Mouse (Mus musculus) olfactory bulb, adult 2 months (tissue): ENCODE data around the gene Mast4. TPM values are rescaled to one million over a fixed set of nuclear protein-coding genes. Genes with fewer than 3 reads are reported as not detected.
"Not testable (repeated sequence)": the region's sequence is repeated elsewhere in the genome, so short reads cannot be mapped to it uniquely, and the experiment has no call there.

Source experiments
- H3K27ac ChIP-seq: fragments of 200-500 bp; 2 replicates; pipeline ENCODE4 v1.5.1; 2012; ENCODE audit warnings: low read depth, low read length; ENCODE audit not compliant: insufficient read depth
- H3K4me1 ChIP-seq: fragments of 200-500 bp; 2 replicates; pipeline ENCODE4 v1.6.1; 2012; ENCODE audit warnings: low read length; ENCODE audit not compliant: control insufficient read depth, insufficient read depth
- H3K4me3 ChIP-seq: fragments of 200-500 bp; 2 replicates; pipeline ENCODE4 v1.5.1; 2012; ENCODE audit warnings: mild to moderate bottlenecking, low read depth, low read length, moderate library complexity; ENCODE audit not compliant: insufficient read depth
- CTCF ChIP-seq: fragments of 200-500 bp; IDR thresholded peaks from 2 replicates; pipeline ENCODE4 v1.5.1; 2012; ENCODE audit warnings: low read depth, mild to moderate bottlenecking, low read length, moderate library complexity; ENCODE audit not compliant: insufficient read depth
- POLR2A ChIP-seq: fragments of 200-500 bp; IDR thresholded peaks from 2 replicates; pipeline ENCODE4 v1.6.1; 2012; ENCODE audit warnings: mild to moderate bottlenecking, low read depth, low read length, moderate library complexity; ENCODE audit not compliant: insufficient read depth
- WGBS: fragments of 180-500 bp; shearing (Covaris S2); methylation state at CpG from one replicate; pipeline ENCODE4 v1.1.7; 2018; 5-methylcytosine and 5-hydroxymethylcytosine counted together
- polyA plus RNA-seq: library from polyadenylated mRNA; stranded (reverse); fragments of >200 nt; gene quantifications from 2 replicates; pipeline ENCODE4 v1.2.4, GENCODE M21; 2012; ENCODE audit warnings: low replicate concordance; ENCODE audit not compliant: missing spikeins, insufficient read depth, insufficient read length

The Mast4 gene
- polyA plus RNA-seq, 1 experiment, result not detected

DNA sequence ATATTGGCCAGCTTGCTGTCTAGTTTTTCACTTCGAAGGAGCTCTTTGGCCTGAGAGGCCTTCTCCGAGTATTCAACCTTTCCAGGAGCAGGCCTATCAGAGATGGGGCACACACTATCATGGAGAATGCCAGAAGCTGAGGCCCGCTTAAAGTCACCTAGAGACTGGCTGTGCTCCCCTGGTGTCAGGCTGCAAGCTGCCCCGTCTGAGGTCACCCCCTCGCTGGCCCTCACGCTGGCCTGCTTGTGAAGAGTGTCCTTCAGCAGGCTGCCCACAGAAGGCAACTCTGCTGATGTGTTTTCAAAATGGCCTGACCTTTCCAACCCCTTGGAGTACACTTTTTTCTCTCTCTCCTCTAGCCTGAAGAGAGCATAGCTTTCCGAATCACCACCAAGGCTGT, 596.5 kb downstream of the Mast4 start:
- Histone ChIP-seq H3K4me1 (no peaks in the 10 kb centered on the region), H3K27ac (no peak overlapping the region), H3K4me3 (no peak overlapping the region)
- 97% methylated on average over 7 of the region's 7 CpGs for WGBS
- TF ChIP-seq CTCF (no peak), POLR2A (no peak)

DNA sequence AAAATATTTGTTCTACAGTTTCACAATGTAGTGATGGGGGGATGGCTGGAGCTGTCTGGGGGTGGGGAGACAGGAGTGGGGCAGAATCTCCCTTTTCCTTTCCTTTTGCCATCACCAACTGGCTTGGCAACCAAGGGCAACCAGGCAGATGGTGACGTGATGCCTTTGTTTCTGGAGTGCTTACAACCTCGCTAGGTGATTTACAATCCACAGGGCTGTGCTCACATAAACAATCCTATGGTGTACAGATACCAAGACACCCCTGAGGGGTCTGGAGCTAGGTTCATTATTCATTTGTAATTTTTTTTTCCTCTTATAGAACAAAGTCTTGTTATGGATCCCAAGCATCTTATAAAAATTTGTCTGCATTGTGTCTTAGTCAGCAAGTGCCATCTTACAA, 601.2 kb downstream of the Mast4 start:
- no peak overlapping the region for H3K4me3 ChIP-seq
- 89% methylated on average over 2 of the region's 2 CpGs for WGBS
- H3K27ac ChIP-seq, result no peak overlapping the region
- no peaks in the 10 kb centered on the region for H3K4me1 ChIP-seq
- no peak for TF ChIP-seq CTCF
- TF ChIP-seq POLR2A, result no peak

DNA sequence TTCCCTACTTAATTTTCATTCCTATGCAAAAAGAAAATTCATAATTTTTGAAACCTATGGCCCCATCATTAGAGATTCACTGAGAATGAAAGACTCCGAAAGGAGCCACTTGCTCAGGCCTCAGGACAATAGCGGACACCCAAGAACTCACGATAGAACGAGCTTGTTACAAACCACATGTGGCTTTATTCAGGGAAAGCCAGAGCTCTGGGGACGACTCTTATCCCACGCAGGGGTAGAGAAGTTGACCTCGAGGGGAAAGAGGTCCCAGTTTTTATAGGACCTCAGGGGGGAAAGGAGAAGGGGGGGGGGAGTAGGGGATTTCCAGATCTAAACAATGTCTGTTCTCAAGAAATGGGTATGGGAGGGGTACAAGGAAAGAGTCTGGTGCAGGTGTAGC, 605.3 kb downstream of the Mast4 start:
- H3K4me1 ChIP-seq, H3K4me3 ChIP-seq, H3K27ac ChIP-seq: not testable (repeated sequence)
- WGBS, result 68% methylated on average over 7 of the region's 7 CpGs

DNA sequence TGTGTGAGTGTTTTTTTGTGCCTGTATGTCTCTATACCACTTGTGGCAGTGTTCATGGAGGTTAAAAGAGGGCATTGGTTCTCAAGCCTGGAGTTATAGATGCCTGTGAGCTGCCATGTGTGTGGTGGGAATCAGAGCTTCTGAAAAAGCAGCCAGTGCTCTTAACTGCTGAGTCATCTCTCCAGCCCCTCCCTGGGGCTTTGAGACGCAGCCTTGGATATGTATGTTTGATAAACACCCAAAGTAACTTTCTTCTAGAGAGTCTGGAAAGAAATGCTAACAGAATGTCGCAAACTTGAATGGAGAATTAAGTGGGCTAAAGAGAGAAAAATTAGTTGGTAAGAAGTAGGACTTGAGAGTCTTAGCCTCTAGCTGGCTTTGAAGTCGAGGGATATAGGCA, 606.3 kb downstream of the Mast4 start:
- whole genome bisulfite sequencing, result 71% methylated on average over 3 of the region's 3 CpGs
- H3K4me3 ChIP-seq, result no peak overlapping the region
- no peak overlapping the region for H3K27ac ChIP-seq
- no peaks in the 10 kb centered on the region for H3K4me1 ChIP-seq
- TF ChIP-seq CTCF, result no peak
- no peak for TF ChIP-seq POLR2A

DNA sequence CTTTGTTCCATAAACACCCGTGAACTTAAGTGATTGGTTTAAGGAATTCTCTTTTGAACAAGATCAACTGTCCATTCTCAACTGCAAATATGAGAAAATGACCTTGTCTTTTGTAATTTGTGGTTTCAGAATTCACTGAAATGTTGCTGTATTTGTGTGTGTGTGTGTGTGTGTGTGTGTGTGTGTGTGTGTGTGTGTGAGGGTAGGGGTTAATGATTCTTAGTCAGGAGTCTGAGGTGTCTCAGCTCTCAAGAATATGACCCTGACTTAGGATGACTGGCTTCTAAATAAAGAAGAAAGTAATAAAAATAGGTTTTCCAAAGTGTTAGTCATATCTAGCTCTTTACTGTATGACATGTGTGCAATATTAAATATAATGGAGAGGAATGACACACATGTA, 607.4 kb downstream of the Mast4 start:
- 74% methylated on average over 1 of the region's 1 CpGs for WGBS
- Histone ChIP-seq H3K27ac (no peak overlapping the region), H3K4me1 (no peaks in the 10 kb centered on the region), H3K4me3 (no peak overlapping the region)
- no peak for TF ChIP-seq POLR2A

DNA sequence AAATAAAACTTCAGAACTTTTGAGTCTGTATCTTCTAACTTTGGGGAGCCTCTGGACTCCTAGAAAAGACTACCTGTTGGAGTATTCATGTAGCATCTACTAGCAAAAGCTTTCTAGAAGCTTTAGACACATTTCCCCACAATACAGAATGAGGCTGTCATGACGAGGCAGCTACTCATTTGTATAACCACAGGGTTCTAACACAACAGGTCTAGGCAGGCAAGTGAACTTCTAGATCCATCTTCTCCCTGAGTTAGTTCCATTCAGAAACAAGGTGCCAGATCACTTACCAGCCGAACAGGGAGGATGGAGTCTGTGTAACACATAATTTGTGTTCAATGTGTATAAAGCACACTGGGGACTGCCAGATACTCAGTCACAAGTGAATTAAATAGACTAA, 608.4 kb downstream of the Mast4 start:
- WGBS, result 74% methylated on average over 2 of the region's 2 CpGs
- no peak for TF ChIP-seq CTCF
- no peak for TF ChIP-seq POLR2A
- Histone ChIP-seq H3K27ac (no peak overlapping the region), H3K4me3 (no peak overlapping the region), H3K4me1 (no peaks in the 10 kb centered on the region)

GRCm38 (mm10) chr13:102725416-102725815, 608.9 kb downstream of the Mast4 start:
- no peak overlapping the region for H3K4me3 ChIP-seq
- H3K4me1 ChIP-seq, result no peaks in the 10 kb centered on the region
- TF ChIP-seq POLR2A, result no peak
- no peak for TF ChIP-seq CTCF
- no peak overlapping the region for H3K27ac ChIP-seq

DNA sequence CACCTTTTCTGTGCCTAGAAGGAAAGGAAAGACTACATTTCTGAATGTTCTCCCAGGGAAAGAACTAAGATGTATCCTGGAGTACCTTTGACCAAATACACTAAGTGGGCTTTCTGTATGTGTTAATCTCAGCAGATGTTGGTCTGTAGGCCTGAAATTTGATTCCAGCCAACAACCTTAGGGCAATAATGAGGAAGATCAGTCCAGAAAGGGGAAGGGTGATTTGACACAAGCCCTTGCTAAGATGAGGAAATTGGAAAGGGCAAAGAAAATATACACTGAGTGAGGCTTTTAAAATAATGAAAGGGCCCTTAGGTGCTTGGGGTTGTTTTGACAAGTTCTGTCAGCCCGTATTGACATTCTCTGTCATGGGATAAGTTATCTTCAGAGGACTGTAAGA, 617.3 kb downstream of the Mast4 start:
- Histone ChIP-seq H3K4me1 (no peaks in the 10 kb centered on the region), H3K27ac (no peak overlapping the region), H3K4me3 (no peak overlapping the region)
- no peak for TF ChIP-seq POLR2A
- no peak for TF ChIP-seq CTCF
- WGBS, result 90% methylated on average over 1 of the region's 1 CpGs

- Histone ChIP-seq H3K4me3 (no peak overlapping the region), H3K27ac (no peak overlapping the region), H3K4me1 (peaks cover 9% of the 10 kb centered on the region)
- WGBS, result 94% methylated on average over 3 of the region's 3 CpGs
- TF ChIP-seq CTCF (no peak), POLR2A (no peak)
Observed at GRCm38 (mm10) chr13:102700744-102701143, 633.6 kb downstream of the Mast4 start.

DNA sequence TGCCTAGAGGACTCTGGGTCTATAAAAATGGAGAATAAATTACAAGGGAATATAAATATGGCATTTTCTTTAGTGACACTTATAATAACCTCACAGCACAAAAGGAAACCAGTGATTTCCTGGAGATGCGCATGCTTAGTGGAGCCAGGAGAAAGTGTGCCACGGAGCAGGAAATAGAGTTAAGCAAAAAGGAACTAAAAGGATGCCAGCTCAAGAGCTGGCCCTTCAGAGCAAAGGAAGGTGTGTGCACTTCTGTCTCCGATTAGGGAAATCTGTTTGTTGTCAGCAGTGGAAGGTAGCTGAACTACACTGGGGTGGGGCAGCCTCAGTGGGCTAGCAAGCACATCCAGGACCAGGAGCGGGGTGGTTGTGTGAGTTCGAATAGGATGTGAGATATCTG, 634.1 kb downstream of the Mast4 start:
- Histone ChIP-seq H3K4me3 (no peak overlapping the region), H3K4me1 (peaks cover 9% of the 10 kb centered on the region), H3K27ac (no peak overlapping the region)
- 87% methylated on average over 5 of the region's 5 CpGs for WGBS
- TF ChIP-seq CTCF (no peak), POLR2A (no peak)
